Mouse (Mus musculus): ENCODE results near the gene Nup88.

DNA sequence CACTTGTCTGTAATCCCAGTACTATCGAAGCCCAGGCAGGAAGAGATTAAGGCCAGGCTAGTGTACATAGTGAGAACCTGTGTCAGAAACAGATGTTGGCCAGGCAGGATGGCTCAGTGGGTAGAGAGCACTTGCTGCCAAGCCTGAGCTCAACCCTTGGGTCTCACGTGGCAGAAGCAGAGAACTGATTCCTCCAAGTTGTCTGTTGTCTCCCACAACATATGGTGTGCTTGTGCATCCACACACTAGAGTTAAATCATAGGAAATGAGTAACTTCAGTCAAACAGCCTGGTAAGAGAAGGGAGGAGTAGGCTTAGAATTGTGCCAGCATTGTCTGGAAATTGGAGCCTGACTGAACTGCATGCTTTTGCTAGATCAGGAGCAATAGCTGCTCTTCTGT is 5.4 kb upstream of the Nup88 start:
- TF ChIP-seq EP300 (IDR thresholded peaks at IDR 0.05; ENCODE audit: insufficient read depth, low read depth, low read length) (no peak), CTCF (IDR thresholded peaks at IDR 0.05; ENCODE audit: low read depth, low read length) (no peak), POLR2A (IDR thresholded peaks at IDR 0.05; ENCODE audit: insufficient read depth, low read length) (no peak)
